Mouse (Mus musculus) kidney, embryonic 16.5 days (tissue): ENCODE data around the gene Cntnap4. TPM values are rescaled to one million over a fixed set of nuclear protein-coding genes. Genes with fewer than 3 reads are reported as not detected.
"Not testable (repeated sequence)": the region's sequence is repeated elsewhere in the genome, so short reads cannot be mapped to it uniquely, and the experiment has no call there.

Experiments used
- ATAC-seq: fragments of 200-750 bp; cut with Nextera tagmentation; 2 replicates; pipeline ENCODE4 v1.8.0; 2017; ENCODE audit warnings: moderate TSS enrichment; ENCODE audit not compliant: low FRiP score, low TSS enrichment
- H3K27ac ChIP-seq: fragments of 300-500 bp; sonication (generic); 2 replicates; pipeline ENCODE4 v1.5.1; 2014; ENCODE audit warnings: low read length
- H3K27me3 ChIP-seq: fragments of 300-500 bp; sonication (generic); 2 replicates; pipeline ENCODE4 v1.6.1; 2014; ENCODE audit warnings: low read length, control low read depth, mixed read lengths; ENCODE audit not compliant: insufficient read depth
- H3K36me3 ChIP-seq: fragments of 300-500 bp; sonication (generic); 2 replicates; pipeline ENCODE4 v1.6.1; 2014; ENCODE audit warnings: low read length, control low read depth, mixed read lengths; ENCODE audit not compliant: insufficient read depth
- H3K4me1 ChIP-seq: fragments of 300-500 bp; sonication (generic); 2 replicates; pipeline ENCODE4 v1.6.1; 2014; ENCODE audit warnings: low read length, control low read depth, mixed read lengths; ENCODE audit not compliant: insufficient read depth
- H3K4me2 ChIP-seq: fragments of 300-500 bp; sonication (generic); replicated peaks from 2 replicates; pipeline ENCODE4 v1.6.1; 2014; ENCODE audit warnings: low read depth, low read length
- H3K4me3 ChIP-seq: fragments of 300-500 bp; sonication (generic); 2 replicates; pipeline ENCODE4 v1.5.1; 2014; ENCODE audit warnings: mild to moderate bottlenecking, low read length
- H3K9ac ChIP-seq: fragments of 300-500 bp; sonication (generic); replicated peaks from 2 replicates; pipeline ENCODE4 v1.6.1; 2014; ENCODE audit warnings: low read length
- H3K9me3 ChIP-seq: fragments of 300-500 bp; sonication (generic); 2 replicates; pipeline ENCODE4 v1.6.1; 2016; ENCODE audit warnings: low read length, control low read depth
- WGBS: fragments of 180-500 bp; shearing (Covaris S2); extraction: QIAGEN DNeasy Blood & Tissue Kit; methylation state at CpG from one replicate; pipeline ENCODE4 v1.1.7; 2014; 5-methylcytosine and 5-hydroxymethylcytosine counted together
- polyA plus RNA-seq: library from polyadenylated mRNA; unstranded; fragments of >200 nt; fragmentation: Nextera tagmentation; extraction: Ambion mirVana; gene quantifications from 2 replicates; pipeline ENCODE4 v1.2.1, GENCODE M21; 2015

Gene Cntnap4
- polyA plus RNA-seq, 1 experiment from 2014 or later: 0.12 TPM

- H3K4me1 ChIP-seq: no peaks in the 10 kb centered on the region
- H3K9ac ChIP-seq: no peak overlapping the region
- ATAC-seq: no peak
- H3K9me3 ChIP-seq: no peaks in the 10 kb centered on the region
- H3K27ac ChIP-seq: no peak overlapping the region
- no peaks in the 10 kb centered on the region for H3K27me3 ChIP-seq
- WGBS: 78% methylated on average over 2 of the region's 2 CpGs
- H3K4me2 ChIP-seq: no peak overlapping the region
- H3K4me3 ChIP-seq: no peak overlapping the region
- no peaks in the 10 kb centered on the region for H3K36me3 ChIP-seq
Observed at GRCm38 (mm10) chr8:112841057-112841456, 271.2 kb downstream of the Cntnap4 start.

GRCm38 (mm10) chr8:112849541-112849940, 279.7 kb downstream of the Cntnap4 start:
- not testable (repeated sequence) for H3K4me3 ChIP-seq, H3K36me3 ChIP-seq, H3K4me2 ChIP-seq, H3K9ac ChIP-seq, H3K27ac ChIP-seq, ATAC-seq, H3K9me3 ChIP-seq, H3K27me3 ChIP-seq, H3K4me1 ChIP-seq
- WGBS: 85% methylated on average over 1 of the region's 1 CpGs

GRCm38 (mm10) chr8:112906458-112907112, 336.7 kb downstream of the Cntnap4 start:
- no peaks in the 10 kb centered on the region for H3K27me3 ChIP-seq
- WGBS: 60% methylated on average over 8 of the region's 8 CpGs
- no peak overlapping the region for H3K4me2 ChIP-seq
- no peaks in the 10 kb centered on the region for H3K9me3 ChIP-seq
- H3K4me3 ChIP-seq: no peak overlapping the region
- 0 out of 2 replicates have a peak, but pooled peaks cover 2% of the 10 kb centered on the region for H3K4me1 ChIP-seq
- no peak for ATAC-seq
- H3K27ac ChIP-seq: no peak overlapping the region
- H3K36me3 ChIP-seq: no peaks in the 10 kb centered on the region
- H3K9ac ChIP-seq: no peak overlapping the region

GRCm38 (mm10) chr8:112909527-112909926, 339.7 kb downstream of the Cntnap4 start:
- Histone ChIP-seq H3K9me3 (no peaks in the 10 kb centered on the region), H3K27me3 (no peaks in the 10 kb centered on the region), H3K9ac (no peak overlapping the region), H3K27ac (no peak overlapping the region), H3K4me1 (0 out of 2 replicates have a peak, but pooled peaks cover 2% of the 10 kb centered on the region), H3K4me2 (no peak overlapping the region), H3K4me3 (no peak overlapping the region), H3K36me3 (no peaks in the 10 kb centered on the region)
- 57% methylated on average over 5 of the region's 5 CpGs for WGBS
- no peak for ATAC-seq

- H3K4me2 ChIP-seq: no peak overlapping the region
- H3K4me1 ChIP-seq: 0 out of 2 replicates have a peak, but pooled peaks cover 2% of the 10 kb centered on the region
- no peak overlapping the region for H3K4me3 ChIP-seq
- ATAC-seq: no peak
- no peak overlapping the region for H3K9ac ChIP-seq
- no peaks in the 10 kb centered on the region for H3K9me3 ChIP-seq
- no peak overlapping the region for H3K27ac ChIP-seq
- no peaks in the 10 kb centered on the region for H3K36me3 ChIP-seq
- H3K27me3 ChIP-seq: no peaks in the 10 kb centered on the region
Observed at GRCm38 (mm10) chr8:112911422-112911821, 341.6 kb downstream of the Cntnap4 start.

GRCm38 (mm10) chr8:112922151-112922550, 352.3 kb downstream of the Cntnap4 start:
- Histone ChIP-seq H3K4me2 (no peak overlapping the region), H3K36me3 (no peaks in the 10 kb centered on the region), H3K4me3 (no peak overlapping the region), H3K27ac (no peak overlapping the region), H3K9ac (no peak overlapping the region), H3K27me3 (no peaks in the 10 kb centered on the region), H3K9me3 (no peaks in the 10 kb centered on the region), H3K4me1 (no peaks in the 10 kb centered on the region)
- ATAC-seq: no peak

GRCm38 (mm10) chr8:112922789-112923188, 352.9 kb downstream of the Cntnap4 start:
- no peaks in the 10 kb centered on the region for H3K36me3 ChIP-seq
- no peak overlapping the region for H3K27ac ChIP-seq
- no peak overlapping the region for H3K4me3 ChIP-seq
- no peaks in the 10 kb centered on the region for H3K9me3 ChIP-seq
- H3K27me3 ChIP-seq: no peaks in the 10 kb centered on the region
- no peak overlapping the region for H3K9ac ChIP-seq
- no peak overlapping the region for H3K4me2 ChIP-seq
- ATAC-seq: no peak
- H3K4me1 ChIP-seq: no peaks in the 10 kb centered on the region
- WGBS: 84% methylated on average over 5 of the region's 5 CpGs
